Mouse (Mus musculus) activated CD4-positive, CD25-positive, alpha-beta regulatory T cell (primary cell): ENCODE results near the gene Gng2. TPM values are rescaled to one million over a fixed set of nuclear protein-coding genes. Genes with fewer than 3 reads are reported as not detected.

Source experiments
- polyA plus RNA-seq, 2 experiments: library from polyadenylated mRNA; unstranded; fragments of 100-300 nt; shearing (Covaris generic); gene quantifications; one replicate each; pipeline ENCODE4 v1.2.1; 2017

Gene Gng2
- 10 to 100 TPM; 80.4 to 84.8 TPM for polyA plus RNA-seq

DNA sequence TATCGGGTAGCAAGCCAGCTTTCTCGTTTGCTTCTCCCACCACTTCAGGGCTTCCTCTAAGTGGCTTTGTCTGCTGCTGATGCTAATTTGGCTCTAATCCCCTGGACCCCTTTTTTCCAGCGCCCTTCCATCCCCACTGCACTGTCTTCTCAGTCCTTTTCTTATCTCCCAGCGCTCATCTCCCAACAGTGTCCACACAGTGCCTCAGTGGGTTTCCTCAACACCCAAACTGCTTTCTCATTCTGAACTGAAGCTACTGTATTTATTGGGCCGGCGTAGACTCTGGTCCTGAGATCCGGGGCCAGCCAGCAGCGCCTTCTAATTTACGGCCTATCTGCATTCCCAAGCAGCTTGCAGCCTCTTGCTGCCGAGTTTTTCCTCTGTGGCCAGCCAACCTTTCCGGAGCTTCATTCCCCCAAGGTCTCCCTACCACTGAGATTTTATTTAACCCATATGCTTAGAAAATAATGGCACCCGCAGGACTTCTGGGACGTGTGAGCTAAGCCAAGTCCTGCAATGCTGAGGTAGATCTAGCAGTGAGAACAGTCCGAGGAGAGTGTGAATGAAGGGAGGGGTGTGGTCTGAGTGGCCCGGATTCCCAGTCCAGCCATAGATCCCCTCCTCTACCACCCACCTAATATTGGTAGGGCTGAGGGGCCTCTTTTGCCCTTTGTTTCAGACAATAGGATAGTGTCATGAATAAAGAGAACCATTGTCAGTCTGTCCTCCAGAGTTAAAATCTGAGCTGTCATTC is at the start of gene Gng2:
TSS of gene Gng2 (minus strand) at position 357 of the 754 bp plus-strand sequence.

DNA sequence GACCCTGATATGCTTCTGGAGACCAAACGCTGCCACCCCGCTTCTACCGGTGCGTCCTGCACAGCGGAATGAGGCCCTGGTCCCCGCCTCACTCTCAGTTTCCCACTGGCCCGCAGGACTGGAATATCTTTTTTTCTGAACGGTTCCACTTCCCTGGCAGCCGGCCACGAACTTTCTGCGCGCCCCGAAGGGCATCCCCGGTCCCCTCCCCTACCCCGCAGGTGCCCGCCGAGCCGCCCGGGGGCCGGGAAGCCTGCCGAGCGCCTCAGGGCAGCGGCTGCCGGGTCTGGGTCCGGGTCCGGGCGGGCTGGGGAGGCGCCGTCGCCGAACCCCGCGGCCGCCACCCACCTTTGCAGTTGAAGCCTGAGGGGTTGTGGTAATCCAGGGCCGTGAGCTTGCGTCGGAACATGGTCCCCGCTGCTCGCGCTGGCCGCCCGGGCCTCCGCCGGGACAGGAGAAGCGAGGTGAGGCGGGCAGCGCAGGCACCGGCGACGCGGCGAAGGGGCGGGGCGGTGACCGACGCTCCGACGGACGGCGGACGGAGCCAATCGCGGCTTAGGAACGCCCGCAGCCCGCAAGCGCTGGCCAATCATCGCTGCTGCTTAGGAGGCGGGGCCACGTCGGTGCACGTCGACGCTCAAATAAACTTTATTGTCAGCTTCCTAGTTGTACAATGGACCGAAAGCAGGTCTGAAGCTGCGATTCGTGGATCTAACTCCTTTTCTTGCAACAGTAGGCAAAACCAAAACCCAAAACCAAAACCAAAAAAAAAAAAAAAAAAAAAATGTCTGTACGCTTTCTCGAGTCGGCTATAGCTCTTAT is 153.9 kb downstream of the Gng2 start, which contains the start of gene Rtraf:
TSS of gene Rtraf (minus strand) at position 504 of the 822 bp plus-strand sequence.

Other genes starting within 250 kb of the Gng2 start
- gene Nid2, start 226.4 kb downstream of the Gng2 start, polyA plus RNA-seq = 1 to 10 TPM; 1.8 to 7.5 TPM
- gene Rtraf, start 153.8 kb downstream of the Gng2 start, polyA plus RNA-seq = 100 to 1,000 TPM; 136 to 143 TPM
- gene Saysd1, start 160.9 kb upstream of the Gng2 start, polyA plus RNA-seq = 10 to 100 TPM; 24.0 to 33.9 TPM
- gene Kcnk5, start 204.2 kb upstream of the Gng2 start, polyA plus RNA-seq = 10 to 100 TPM in 1 of 2 experiments, 1 to 10 TPM in 1; 6.9 to 23.8 TPM